Mouse (Mus musculus) cerebellum, postnatal 14 days (tissue): ENCODE measurements around the gene Tatdn2.
"Not testable (repeated sequence)": the region's sequence is repeated elsewhere in the genome, so short reads cannot be mapped to it uniquely, and the experiment has no call there.

Experiments used
- DNase-seq, 2 experiments: peaks; one replicate each; pipeline ENCODE4 v3.0.0; 2021; ENCODE audit warnings: mixed read lengths in 2 of 2

Tatdn2 gene

GRCm38 (mm10) chr6:113672989-113673388 lies 23.9 kb upstream of the Tatdn2 start:
- no peak for DNase-seq

- DNase-seq = no peak
Observed at GRCm38 (mm10) chr6:113675234-113675633, 21.6 kb upstream of the Tatdn2 start.

GRCm38 (mm10) chr6:113675991-113676390 lies 20.9 kb upstream of the Tatdn2 start:
- DNase-seq = no peak

GRCm38 (mm10) chr6:113677070-113677734 lies 19.6 kb upstream of the Tatdn2 start:
- no peak for DNase-seq

GRCm38 (mm10) chr6:113678246-113679012 lies 18.4 kb upstream of the Tatdn2 start:
- peak; percentile 36 to 37 for DNase-seq

- no peak for DNase-seq
Observed at GRCm38 (mm10) chr6:113679993-113680566, 16.8 kb upstream of the Tatdn2 start.

- DNase-seq = peak; percentile 79 to 90
Observed at GRCm38 (mm10) chr6:113681271-113681670, 15.6 kb upstream of the Tatdn2 start.

- DNase-seq = no peak
Observed at GRCm38 (mm10) chr6:113683081-113683825, 13.6 kb upstream of the Tatdn2 start.

- DNase-seq = peak; percentile 69 to 83
Observed at GRCm38 (mm10) chr6:113686551-113687125, 10.2 kb upstream of the Tatdn2 start.

- DNase-seq = no peak
Observed at GRCm38 (mm10) chr6:113690008-113690399, 6.8 kb upstream of the Tatdn2 start.

GRCm38 (mm10) chr6:113690400-113691083 lies 6.3 kb upstream of the Tatdn2 start:
- no peak for DNase-seq

GRCm38 (mm10) chr6:113691084-113691462 lies 5.8 kb upstream of the Tatdn2 start:
- no peak for DNase-seq

GRCm38 (mm10) chr6:113692661-113693133 lies 4.2 kb upstream of the Tatdn2 start:
- no peak for DNase-seq

GRCm38 (mm10) chr6:113693377-113693776 lies 3.5 kb upstream of the Tatdn2 start:
- DNase-seq = no peak

- no peak for DNase-seq
Observed at GRCm38 (mm10) chr6:113695203-113695602, 1.6 kb upstream of the Tatdn2 start.

GRCm38 (mm10) chr6:113695766-113696355 lies 989 bp upstream of the Tatdn2 start:
- DNase-seq = no peak

GRCm38 (mm10) chr6:113697222-113698205 lies 664 bp downstream of the Tatdn2 start:
- peak in 1 of 2 experiments; percentile 58 for DNase-seq

GRCm38 (mm10) chr6:113712718-113713117 lies 15.9 kb downstream of the Tatdn2 start:
- no peak for DNase-seq

GRCm38 (mm10) chr6:113713389-113713788 lies 16.5 kb downstream of the Tatdn2 start:
- DNase-seq = not testable (repeated sequence)

- no peak for DNase-seq
Observed at GRCm38 (mm10) chr6:113714276-113714675, 17.4 kb downstream of the Tatdn2 start.
